Mouse (Mus musculus): ENCODE data around the gene Usb1. TPM values are rescaled to one million over a fixed set of nuclear protein-coding genes. Genes with fewer than 3 reads are reported as not detected.

Gene Usb1
- total and polyA plus RNA-seq, 2 experiments = 6.7 to 20.0 TPM

DNA sequence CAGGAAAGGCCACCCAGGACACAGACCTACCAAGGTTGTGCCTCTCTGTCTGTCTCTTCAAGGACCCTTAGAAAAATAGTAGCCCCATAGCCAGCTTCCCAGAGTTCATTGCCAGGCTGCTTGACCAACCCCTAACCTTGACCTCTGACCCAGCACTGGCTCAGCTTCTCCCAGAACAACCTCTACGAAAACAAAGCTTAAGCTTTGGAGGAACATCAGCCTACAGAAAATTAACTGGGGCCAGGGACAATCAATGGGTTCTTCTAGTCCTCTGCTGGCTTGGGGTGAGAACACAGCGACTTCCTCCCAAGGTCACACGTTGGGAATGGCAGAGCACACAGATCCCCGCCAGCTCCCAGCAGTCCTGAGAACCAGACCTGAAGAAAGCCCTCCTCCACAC, 26.6 kb upstream of the Usb1 start:
- Histone ChIP-seq H3K36me3 (ENCODE audit: control insufficient read depth, insufficient read depth, low read length) (no peaks in the 10 kb centered on the region), H3K27me3 (ENCODE audit: control insufficient read depth, insufficient read depth, low read length) (no peaks in the 10 kb centered on the region), H3K4me3 (ENCODE audit: insufficient read depth, low read depth, low read length) (no peak overlapping the region), H3K9ac (ENCODE audit: low read depth, low read length) (no peak overlapping the region), H3K27ac (replicated peaks; ENCODE audit: insufficient read depth, low read depth, low read length) (no peak overlapping the region), H3K4me1 (ENCODE audit: control insufficient read depth, insufficient read depth, low read length) (no peaks in the 10 kb centered on the region), H3K79me2 (ENCODE audit: control insufficient read depth, insufficient read depth, low read length) (no peaks in the 10 kb centered on the region)
- TF ChIP-seq POLR2A (IDR thresholded peaks at IDR 0.05; ENCODE audit: extremely low read depth, insufficient read depth, low read length) (no peak), CTCF (IDR thresholded peaks at IDR 0.05; ENCODE audit: low read depth, low read length) (no peak)
- WGBS = 40% methylated on average over 4 of the region's 4 CpGs
- peak; percentile 6 for DNase-seq (ENCODE audit: extremely low read depth, low read depth, low spot score)

DNA sequence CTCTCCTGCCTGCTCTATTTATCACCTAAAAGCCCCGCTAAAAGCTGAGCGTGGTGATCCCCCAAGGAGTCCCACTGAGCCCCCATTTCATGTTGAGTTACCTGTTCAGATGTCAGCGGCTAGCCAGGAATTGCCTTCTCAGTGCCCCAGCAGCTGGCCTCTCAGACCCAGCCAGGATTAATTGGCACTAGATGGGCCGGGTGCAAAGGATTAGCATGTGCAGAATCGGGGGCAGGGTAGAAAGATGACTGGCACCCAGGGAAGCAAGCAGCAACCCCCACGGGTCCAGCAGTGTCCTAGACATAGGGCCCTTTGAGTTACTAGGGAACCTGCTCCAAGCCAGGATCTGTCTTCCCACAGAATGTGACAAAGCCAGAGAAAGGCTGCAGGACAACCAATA, 25.7 kb upstream of the Usb1 start, which contains the start of gene Cngb1:
Gene Cngb1, minus strand, starts transcription at position 155 of the 400 bp plus-strand sequence.
- Histone ChIP-seq H3K27me3 (ENCODE audit: control insufficient read depth, insufficient read depth, low read length) (no peaks in the 10 kb centered on the region), H3K4me3 (ENCODE audit: insufficient read depth, low read depth, low read length) (no peak within 1 kb of the TSS), H3K9ac (ENCODE audit: low read depth, low read length) (no peak within 1 kb of the TSS), H3K79me2 (ENCODE audit: control insufficient read depth, insufficient read depth, low read length) (no peaks in the 10 kb centered on the region), H3K36me3 (ENCODE audit: control insufficient read depth, insufficient read depth, low read length) (no peaks in the 10 kb centered on the region), H3K27ac (replicated peaks; ENCODE audit: insufficient read depth, low read depth, low read length) (no peak within 1 kb of the TSS), H3K4me1 (ENCODE audit: control insufficient read depth, insufficient read depth, low read length) (no peaks in the 10 kb centered on the region)
- DNase-seq (ENCODE audit: extremely low read depth, low read depth, low spot score) = no peak
- TF ChIP-seq POLR2A (IDR thresholded peaks at IDR 0.05; ENCODE audit: extremely low read depth, insufficient read depth, low read length) (no peak), CTCF (IDR thresholded peaks at IDR 0.05; ENCODE audit: low read depth, low read length) (no peak)
- WGBS = 59% methylated on average over 6 of the region's 6 CpGs

DNA sequence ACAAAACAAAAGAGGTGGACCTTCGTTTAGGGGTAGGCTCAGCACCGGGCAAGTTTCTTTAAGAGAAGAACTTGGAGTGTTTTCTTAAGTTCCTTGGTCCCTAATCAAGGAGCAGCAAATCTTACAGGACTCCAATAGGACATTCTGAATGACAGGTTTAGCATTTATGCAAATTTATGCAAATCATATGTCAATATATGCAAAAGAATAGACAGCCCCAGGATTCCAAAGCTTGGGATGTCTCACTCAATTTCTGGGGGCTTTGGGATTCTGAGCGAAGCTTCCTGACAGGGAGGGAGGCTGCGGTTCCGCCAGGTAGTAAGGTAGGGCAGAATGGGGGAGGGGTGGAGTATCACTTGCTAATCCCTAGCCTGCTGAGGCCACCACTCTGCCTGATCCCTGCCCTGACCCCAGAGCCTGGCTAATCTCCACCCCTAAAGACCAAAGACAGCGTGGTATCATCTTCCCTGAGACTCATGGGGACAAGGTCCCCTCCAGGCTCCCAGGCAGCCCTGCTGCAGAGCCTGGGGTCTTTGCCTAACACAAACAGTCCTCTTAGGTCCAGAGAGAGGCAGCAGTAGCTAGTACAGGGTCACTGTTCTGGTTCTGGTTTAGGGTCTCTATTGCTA, 21.6 kb upstream of the Usb1 start, which contains the start of gene Tepp:
Gene Tepp, plus strand, starts transcription at position 225 of the 629 bp plus-strand sequence.
- no peaks in the 10 kb centered on the region for H3K79me2 ChIP-seq (ENCODE audit: control insufficient read depth, insufficient read depth, low read length)
- H3K9ac ChIP-seq (ENCODE audit: low read depth, low read length) = no peak within 1 kb of the TSS
- no peaks in the 10 kb centered on the region for H3K27me3 ChIP-seq (ENCODE audit: control insufficient read depth, insufficient read depth, low read length)
- no peak within 1 kb of the TSS for H3K27ac ChIP-seq (replicated peaks; ENCODE audit: insufficient read depth, low read depth, low read length)
- no peak for DNase-seq (ENCODE audit: extremely low read depth, low read depth, low spot score)
- TF ChIP-seq POLR2A (IDR thresholded peaks at IDR 0.05; ENCODE audit: extremely low read depth, insufficient read depth, low read length) (no peak), CTCF (IDR thresholded peaks at IDR 0.05; ENCODE audit: low read depth, low read length) (no peak)
- no peaks in the 10 kb centered on the region for H3K4me1 ChIP-seq (ENCODE audit: control insufficient read depth, insufficient read depth, low read length)
- H3K4me3 ChIP-seq (ENCODE audit: insufficient read depth, low read depth, low read length) = no peak within 1 kb of the TSS
- 70% methylated on average over 6 of the region's 6 CpGs for WGBS
- no peaks in the 10 kb centered on the region for H3K36me3 ChIP-seq (ENCODE audit: control insufficient read depth, insufficient read depth, low read length)

DNA sequence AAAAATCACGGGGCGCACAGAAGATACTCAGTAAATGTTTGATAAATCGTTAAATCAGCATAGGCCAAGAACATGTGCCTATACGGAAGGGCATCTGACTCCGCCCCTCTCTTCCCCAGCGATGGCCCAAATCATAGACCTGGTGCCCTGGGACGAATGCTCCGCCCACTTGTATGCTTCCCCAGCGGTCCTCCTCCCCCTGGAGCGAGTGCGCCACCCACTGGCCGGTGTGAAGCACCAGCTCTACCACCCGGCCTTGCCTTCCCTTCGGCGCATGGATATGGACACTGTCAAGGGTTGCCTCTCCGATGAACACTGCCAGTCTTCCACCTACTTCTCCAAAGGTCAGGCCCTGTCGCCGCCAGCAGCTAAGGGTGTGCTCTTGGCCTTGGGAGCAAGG, 19.2 kb upstream of the Usb1 start:
- Histone ChIP-seq H3K36me3 (ENCODE audit: control insufficient read depth, insufficient read depth, low read length) (no peaks in the 10 kb centered on the region), H3K9ac (ENCODE audit: low read depth, low read length) (no peak overlapping the region), H3K27me3 (ENCODE audit: control insufficient read depth, insufficient read depth, low read length) (no peaks in the 10 kb centered on the region), H3K79me2 (ENCODE audit: control insufficient read depth, insufficient read depth, low read length) (no peaks in the 10 kb centered on the region), H3K4me1 (ENCODE audit: control insufficient read depth, insufficient read depth, low read length) (no peaks in the 10 kb centered on the region), H3K4me3 (ENCODE audit: insufficient read depth, low read depth, low read length) (no peak overlapping the region), H3K27ac (replicated peaks; ENCODE audit: insufficient read depth, low read depth, low read length) (no peak overlapping the region)
- DNase-seq (ENCODE audit: extremely low read depth, low read depth, low spot score) = no peak
- 71% methylated on average over 18 of the region's 18 CpGs for WGBS
- TF ChIP-seq CTCF (IDR thresholded peaks at IDR 0.05; ENCODE audit: low read depth, low read length) (peak; percentile 58), POLR2A (IDR thresholded peaks at IDR 0.05; ENCODE audit: extremely low read depth, insufficient read depth, low read length) (no peak)

DNA sequence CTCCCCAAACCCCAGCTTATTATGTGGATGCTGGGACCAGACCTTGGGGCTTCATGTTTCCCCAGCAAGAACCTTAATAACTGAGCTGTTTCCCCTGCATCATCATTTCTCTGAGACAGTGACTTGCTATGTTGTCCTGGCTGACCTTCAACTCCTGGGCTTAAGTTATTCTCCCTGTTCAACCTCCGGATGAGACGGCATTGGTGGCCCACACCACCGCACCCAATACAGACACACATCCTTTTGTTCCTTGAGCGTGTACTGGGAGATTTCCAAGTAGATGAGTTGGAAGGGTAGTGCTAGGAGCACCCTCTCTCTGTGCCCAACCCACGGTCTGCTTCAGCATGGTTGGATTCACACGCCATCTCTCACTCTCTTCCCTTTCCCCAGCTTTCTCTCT, 18.2 kb upstream of the Usb1 start:
- Histone ChIP-seq H3K4me3 (ENCODE audit: insufficient read depth, low read depth, low read length) (no peak overlapping the region), H3K27ac (replicated peaks; ENCODE audit: insufficient read depth, low read depth, low read length) (no peak overlapping the region), H3K79me2 (ENCODE audit: control insufficient read depth, insufficient read depth, low read length) (no peaks in the 10 kb centered on the region), H3K9ac (ENCODE audit: low read depth, low read length) (no peak overlapping the region), H3K36me3 (ENCODE audit: control insufficient read depth, insufficient read depth, low read length) (no peaks in the 10 kb centered on the region), H3K27me3 (ENCODE audit: control insufficient read depth, insufficient read depth, low read length) (no peaks in the 10 kb centered on the region), H3K4me1 (ENCODE audit: control insufficient read depth, insufficient read depth, low read length) (no peaks in the 10 kb centered on the region)
- TF ChIP-seq CTCF (IDR thresholded peaks at IDR 0.05; ENCODE audit: low read depth, low read length) (no peak), POLR2A (IDR thresholded peaks at IDR 0.05; ENCODE audit: extremely low read depth, insufficient read depth, low read length) (no peak)
- 81% methylated on average over 6 of the region's 6 CpGs for WGBS
- no peak for DNase-seq (ENCODE audit: extremely low read depth, low read depth, low spot score)

DNA sequence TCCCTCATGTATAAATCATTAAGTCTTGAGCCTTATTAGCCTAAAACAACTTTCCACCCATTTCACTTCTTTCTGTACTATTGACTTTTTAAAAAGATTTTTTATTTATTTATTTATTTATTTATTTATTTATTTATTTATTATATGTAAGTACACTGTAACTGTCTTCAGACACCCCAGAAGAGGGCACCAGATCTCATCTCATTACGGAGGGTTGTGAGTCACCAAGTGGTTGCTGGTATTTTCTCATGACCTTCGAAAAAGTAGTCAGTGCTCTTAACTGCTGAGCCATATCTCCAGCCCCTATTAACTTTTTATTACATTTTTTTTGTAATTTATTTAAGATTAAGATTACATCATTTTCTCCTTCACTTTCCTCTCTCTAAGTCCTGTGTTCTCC, 17.4 kb upstream of the Usb1 start:
- no peak for TF ChIP-seq CTCF (IDR thresholded peaks at IDR 0.05; ENCODE audit: low read depth, low read length)
- H3K4me3 ChIP-seq (ENCODE audit: insufficient read depth, low read depth, low read length) = no peak overlapping the region
- DNase-seq (ENCODE audit: extremely low read depth, low read depth, low spot score) = no peak
- no peak overlapping the region for H3K9ac ChIP-seq (ENCODE audit: low read depth, low read length)
- H3K4me1 ChIP-seq (ENCODE audit: control insufficient read depth, insufficient read depth, low read length) = no peaks in the 10 kb centered on the region
- H3K27ac ChIP-seq (replicated peaks; ENCODE audit: insufficient read depth, low read depth, low read length) = no peak overlapping the region
- 60% methylated on average over 2 of the region's 2 CpGs for WGBS
- no peaks in the 10 kb centered on the region for H3K27me3 ChIP-seq (ENCODE audit: control insufficient read depth, insufficient read depth, low read length)
- no peaks in the 10 kb centered on the region for H3K79me2 ChIP-seq (ENCODE audit: control insufficient read depth, insufficient read depth, low read length)
- no peaks in the 10 kb centered on the region for H3K36me3 ChIP-seq (ENCODE audit: control insufficient read depth, insufficient read depth, low read length)
